Mouse (Mus musculus) urinary bladder, postnatal 36 days (tissue): ENCODE results near the gene Dus2.
"Not testable (repeated sequence)": the region's sequence is repeated elsewhere in the genome, so short reads cannot be mapped to it uniquely, and the experiment has no call there.

Source experiments
- DNase-seq, 2 experiments: peaks; one replicate each; pipeline ENCODE4 v3.0.0; 2022; ENCODE audit warnings: low spot score in 2 of 2, mixed read lengths in 1 of 2

The Dus2 gene

DNA sequence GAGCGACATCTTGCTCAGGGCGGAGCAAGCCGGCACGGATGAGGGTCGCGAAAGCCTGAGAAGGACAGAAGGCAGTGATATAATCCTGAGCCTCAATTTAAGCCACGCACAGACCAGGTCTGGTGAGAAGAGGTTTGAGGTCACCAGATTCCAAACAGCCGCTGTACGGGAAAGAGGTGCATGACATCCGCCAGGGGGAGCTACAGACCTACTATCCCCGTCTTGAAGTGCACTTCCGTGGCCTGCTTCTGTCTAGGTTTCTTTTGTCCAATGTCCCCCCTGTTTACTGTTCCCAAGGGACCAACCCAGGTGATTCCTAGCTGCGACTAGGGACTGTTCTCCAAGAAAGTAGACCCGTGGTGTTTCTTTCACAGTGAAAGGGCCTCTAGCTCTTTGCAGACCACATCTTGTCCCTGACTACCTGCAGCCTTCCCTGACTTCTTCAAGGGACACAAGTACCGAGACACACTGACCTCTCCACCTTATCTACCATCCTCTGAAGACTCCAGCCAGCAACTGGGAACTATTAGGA lies at the start of gene Dus2:
Gene Dus2, plus strand, starts transcription at position 482 of the 532 bp plus-strand sequence.
- peak; percentile 78 to 84 for DNase-seq

DNA sequence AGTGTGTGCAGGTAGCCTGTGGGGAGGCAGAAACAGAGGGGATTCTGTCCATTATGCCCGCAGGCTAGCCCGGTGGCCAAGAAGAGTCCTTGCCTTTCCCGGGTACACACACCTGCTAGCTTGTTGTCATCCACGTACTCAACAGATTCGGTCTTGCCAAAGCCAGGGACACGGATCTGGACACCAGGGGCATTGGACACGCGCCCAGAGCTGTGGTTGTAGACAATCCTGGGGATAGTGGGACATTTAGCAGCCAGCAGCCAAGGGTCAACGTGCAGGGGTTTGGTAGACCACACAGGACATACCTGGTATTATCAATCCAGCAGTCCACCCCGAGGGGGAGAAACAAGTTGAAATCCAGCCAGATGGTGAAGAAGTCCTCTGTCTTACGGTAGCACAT lies 49.1 kb upstream of the Dus2 start:
- no peak for DNase-seq

DNA sequence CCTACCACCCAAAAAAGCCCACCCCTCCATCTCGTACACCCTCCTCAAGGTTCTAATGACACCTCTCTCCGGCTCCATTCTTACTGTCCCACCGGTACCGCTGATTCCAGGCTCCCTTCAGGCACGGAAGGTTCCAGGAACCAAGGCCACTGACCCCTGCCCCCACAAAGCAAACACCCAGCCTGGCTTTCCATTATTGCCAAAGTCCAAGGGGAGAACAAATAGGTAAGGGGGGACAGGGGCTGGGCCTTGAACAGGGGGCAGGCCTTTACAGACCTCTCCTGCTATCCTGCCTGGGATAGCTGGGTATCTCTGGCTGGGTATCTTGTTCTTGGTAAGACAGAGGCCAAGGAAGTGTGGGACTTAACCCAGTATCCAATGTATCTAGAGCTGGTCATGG lies 48.6 kb upstream of the Dus2 start:
- DNase-seq, result no peak

DNA sequence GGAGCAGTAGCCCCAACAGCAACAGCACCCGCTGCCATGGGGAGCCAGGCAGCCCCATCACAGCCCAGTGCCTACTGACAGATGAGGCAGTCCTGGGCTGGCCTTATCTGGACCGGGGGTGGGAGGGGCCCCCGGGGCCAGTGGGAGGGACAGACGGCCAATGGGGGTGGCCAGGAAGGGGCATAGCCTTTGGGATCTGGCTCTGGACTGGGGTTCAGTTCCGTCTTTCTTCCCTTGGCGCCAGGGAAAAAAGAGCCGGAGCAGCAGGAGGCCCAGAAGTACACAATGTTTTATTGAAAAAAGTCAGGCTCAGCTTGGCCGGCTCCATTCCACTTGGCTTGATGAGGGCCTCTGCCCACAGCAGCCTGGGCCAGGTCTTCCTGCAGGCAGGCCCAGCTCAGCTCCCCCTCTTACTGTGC lies 47.8 kb upstream of the Dus2 start, which contains the start of gene Lcat:
Gene Lcat, minus strand, starts transcription at position 62 of the 419 bp plus-strand sequence.
- no peak for DNase-seq

DNA sequence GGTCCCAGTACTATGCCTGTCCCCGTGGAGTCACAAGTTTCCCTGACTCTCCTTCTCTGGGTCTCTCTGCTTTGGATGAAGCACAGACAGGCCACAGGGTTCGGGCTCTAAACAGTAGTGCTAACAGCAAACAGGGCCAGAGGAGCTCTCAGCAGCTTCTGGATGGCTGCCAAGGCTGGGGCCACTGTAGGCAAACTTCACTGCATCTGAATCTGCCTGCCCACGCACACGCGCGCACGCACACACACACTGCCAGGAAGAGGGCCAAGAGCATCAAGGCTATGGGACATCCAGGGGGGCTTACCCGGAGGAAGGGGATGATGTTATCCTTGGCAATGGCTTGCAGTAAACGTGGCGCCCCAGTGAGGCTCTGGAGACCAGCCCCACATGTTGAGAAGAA lies 41.8 kb upstream of the Dus2 start:
- DNase-seq, result no peak

DNA sequence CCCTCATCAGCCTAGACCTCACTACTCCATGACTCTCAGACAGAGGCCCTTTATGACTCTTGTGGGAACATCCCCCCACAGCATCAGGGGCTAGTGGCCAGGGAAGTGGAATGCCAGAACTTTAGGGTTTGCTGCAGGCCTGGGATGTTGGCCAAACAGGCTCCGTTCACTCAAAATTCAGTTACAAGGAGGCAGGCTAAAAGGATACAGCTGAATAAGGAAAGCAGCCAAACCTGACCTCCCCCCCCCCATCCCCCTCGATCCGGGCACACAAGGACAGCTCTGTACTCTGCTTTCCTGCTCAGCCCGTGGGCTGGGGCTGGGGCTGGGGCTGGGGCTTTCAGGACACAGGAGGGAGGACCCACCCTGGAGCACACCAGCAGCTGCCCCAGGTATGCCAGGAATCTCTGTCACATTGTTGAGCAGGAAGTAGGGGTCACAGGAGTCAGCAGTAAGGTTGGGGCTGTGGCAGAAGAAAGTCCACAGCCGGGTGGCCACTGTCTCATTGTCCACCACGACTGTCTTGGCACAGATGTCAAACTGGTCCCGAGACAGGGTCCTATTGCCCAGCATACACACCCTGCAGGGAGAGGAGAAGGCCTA lies 40.0 kb upstream of the Dus2 start:
- no peak for DNase-seq

DNA sequence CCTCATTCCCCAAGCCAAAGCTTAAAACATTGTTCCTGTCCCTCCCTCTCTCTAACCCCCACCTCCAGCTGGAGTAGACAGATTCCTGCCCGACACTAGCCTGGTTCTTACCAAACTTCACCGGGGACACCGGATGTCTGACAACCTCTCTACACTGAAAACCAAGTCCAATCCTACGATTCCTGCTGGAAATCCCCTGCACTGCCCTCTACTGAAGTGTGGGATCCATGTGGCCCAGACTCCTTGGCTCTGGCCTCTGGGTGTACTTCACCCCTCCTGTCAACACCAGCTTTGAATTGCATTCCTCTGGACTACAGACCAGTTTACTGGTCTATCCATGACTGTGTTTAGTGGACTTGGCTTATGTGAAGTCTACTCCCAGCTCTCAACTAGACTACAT lies 34.6 kb upstream of the Dus2 start:
- no peak for DNase-seq

DNA sequence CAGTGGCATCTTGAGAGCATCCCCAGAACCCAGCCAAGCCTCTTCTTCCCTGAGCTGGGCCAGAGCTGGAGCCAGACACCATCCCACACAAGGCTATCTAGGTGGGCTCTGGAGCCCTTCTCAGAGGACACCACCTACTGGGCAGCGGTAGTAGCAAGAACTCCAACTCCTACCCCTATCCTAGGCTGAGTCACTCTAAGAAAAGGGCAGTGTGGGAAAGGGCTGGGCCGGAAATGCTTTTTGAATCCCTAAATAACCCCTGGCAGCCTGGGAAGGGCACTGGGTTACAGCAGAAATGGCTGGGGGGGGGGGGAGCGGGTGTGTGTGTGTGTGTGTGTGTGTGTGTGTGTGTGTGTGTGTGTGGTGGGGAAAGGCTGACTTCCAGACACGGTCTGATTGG lies 33.3 kb upstream of the Dus2 start:
- no peak for DNase-seq

DNA sequence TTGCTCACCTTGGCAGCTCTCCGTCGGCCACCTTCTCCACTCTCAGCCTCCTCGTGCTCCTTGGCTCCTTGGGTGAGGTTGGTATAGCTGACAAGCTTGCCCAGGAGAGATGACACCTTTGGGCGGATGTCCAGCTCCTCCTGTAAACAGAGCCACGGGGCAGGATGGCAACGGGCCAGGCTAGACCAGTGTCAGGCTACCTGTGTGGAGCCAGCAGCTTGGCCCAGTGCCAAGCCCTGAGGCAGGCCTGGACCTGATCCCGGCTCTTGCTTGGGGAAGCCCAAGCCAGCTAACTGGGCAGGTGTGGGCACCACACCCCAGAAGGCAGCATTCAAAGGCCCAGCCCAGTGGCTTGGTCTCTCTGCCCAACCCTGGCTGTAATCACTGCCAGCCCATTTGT lies 31.8 kb upstream of the Dus2 start:
- peak; percentile 89 for DNase-seq

DNA sequence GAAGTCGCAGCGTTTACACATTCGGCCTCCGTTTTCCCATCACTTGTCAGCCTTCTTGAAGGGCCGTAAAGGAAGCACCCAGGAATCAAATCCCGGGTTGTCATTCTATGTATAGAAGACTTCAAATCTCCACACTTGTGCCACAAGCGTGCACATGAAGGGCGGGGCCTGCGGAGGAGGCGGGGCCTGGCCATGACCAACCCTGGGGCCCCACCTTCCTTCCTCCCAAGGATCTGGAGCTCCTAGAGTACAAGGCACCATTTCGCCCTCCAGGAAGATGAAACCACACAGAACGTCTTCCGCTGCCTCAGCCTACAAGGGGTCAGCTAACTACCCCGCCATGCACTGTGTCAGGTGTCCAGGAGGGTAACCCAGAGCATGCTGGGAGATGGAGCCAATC lies 30.0 kb upstream of the Dus2 start:
- no peak for DNase-seq

DNA sequence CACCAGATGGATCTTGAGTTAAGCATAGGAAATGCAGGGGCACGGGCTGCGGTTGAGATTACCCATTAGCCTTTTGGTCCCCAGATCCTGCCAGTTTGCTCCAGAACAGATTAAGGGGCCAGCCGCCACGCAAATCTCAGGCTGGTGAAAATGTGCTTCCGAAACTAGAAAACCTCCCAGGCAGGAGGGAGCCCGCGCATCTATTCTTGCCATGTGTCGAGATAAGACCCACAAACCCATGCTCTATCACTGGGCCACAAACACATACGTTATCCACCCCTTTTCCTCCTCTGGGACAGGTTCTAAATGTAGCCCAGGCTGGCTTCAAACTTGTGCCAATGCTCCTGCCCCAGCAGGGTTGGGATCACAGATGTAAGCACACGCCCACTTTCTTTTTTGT lies 29.6 kb upstream of the Dus2 start:
- no peak for DNase-seq

DNA sequence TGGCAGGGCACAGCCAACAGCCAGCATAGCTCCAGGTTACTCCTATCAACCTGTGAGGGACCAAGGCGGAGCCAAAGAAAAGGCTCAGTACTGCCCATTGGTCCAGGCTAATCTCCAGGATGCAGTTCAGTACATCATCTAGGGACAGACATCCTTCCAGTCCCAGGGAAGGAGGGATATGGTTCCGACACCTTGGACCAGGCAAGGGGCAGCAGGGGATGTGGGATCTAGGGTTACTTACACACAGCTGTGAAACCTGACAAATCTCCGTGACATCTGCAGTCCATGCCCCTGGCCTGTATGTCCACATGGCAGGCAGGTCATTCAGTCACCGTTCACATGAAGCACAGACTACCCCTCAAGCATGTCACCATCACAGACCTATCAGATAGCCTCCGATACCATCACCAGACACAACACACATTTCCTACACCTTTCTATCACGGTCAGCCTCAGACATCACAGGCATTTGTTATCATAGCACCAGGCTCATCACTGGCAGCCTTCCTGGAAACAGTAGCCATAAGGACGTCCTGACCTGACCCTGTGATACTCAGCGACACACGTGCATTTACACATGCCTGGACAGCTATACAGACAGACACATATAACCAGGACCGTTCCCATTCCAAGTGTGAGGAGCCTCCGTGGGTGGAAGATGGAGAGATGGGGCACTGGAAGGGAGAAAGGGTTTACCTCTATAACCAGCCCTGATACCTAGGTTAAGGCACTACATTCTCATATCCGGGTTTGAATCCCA lies 26.5 kb upstream of the Dus2 start:
- DNase-seq, result no peak

DNA sequence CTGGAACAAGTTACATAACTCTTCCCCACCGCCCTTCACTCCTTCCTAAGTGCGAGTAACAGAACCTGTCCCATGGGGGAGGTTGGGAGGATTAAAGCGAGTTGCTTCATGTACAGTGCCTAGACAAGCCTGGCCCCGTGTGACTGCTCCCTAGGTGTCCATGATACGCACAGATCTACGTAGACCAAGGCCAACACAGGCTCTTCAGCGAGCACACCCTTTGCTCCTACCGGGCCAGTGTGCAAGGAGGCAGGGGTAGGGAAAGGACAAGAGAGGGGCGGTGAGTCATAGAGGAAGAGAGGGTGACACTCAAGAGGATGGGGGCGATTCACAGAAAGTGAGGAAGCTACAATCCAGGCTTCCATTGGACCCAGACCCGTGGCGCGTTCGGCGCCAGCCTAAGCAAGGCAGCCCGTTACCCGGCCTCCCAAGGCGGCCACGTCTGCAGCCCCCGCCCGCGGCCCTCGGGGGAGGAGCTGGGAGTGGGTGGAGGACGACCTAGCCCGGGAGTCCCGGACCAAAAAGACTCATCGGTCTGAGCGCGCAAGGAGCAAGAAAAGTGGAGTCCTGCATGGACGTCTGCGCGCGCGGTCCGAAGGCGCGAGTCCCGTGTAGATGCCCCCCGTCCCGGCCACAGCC lies 25.8 kb upstream of the Dus2 start:
- DNase-seq, result peak; percentile 43 to 52

DNA sequence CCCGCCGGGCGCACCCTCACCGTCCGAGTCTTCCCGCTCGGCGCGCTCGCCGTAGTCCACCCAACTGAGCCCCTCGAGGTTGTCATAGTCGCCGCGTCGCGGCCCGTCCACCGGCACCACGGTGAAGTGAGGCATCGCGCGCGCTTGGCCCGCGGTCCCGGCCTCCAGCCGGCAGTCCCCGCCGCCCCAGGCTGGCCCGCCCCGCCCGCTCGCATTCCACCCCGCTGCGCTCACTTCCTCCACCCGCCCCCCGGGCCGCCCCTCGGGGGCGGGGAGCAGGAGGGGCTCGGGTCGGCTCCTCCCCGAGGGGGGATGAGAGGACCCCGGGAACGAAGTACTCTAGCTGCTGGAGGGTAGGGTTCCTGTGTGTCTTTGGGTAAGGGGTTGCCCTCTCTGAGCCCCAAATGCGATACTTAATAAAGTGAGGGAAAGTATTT lies 25.2 kb upstream of the Dus2 start, which contains the start of gene Slc12a4:
Gene Slc12a4, minus strand, starts transcription at position 193 of the 437 bp plus-strand sequence.
- peak; percentile 65 to 72 for DNase-seq

DNA sequence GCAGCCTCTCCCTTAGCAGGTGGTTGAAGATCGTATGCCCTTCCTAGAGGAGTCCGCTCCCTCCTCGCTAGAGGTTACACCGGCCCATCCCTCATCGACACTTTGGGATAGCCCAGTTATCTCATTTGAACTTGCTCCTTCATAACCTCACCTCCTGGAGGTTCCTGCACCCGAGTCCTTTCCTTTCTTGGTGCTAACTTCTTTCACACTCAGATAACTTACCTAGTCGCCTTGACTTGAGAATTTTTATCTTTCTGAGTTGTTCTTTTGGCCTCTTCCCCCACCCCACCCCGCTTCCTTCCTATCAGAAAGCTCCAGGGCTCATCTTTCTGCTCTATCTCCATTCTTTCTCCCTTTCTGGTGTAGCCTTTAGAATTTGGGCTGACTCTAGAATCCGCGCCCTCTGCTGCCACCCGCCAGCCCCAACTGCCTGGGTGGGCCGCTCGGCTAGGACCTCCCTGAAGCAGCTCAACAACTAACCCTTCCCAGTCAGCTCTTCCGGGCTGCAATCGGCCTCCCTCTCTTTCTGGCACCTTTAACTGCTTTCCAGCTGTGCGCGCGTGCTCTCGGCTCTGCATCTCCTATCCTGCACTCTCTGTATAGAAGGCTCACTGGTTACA lies 24.3 kb upstream of the Dus2 start:
- DNase-seq, result peak in 1 of 2 experiments; percentile 40

DNA sequence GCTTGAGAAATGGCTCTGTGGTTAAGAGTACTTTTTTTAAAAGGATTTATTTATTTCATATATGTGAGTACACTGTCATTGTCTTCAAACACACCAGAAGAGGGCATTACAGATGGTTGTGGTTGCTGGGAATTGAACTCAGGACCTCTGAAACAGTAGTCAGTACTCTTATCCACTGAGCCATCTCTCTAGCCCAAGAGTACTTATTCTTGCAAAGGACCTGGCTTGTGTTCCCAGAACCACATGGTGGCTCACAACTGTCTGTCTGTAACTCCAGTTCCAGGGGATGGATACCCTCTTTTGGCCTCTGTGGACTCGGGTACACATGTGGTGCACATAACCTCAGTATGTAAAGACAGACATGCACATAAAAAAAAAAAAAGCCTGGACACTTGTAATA lies 21.8 kb upstream of the Dus2 start:
- DNase-seq, result no peak

DNA sequence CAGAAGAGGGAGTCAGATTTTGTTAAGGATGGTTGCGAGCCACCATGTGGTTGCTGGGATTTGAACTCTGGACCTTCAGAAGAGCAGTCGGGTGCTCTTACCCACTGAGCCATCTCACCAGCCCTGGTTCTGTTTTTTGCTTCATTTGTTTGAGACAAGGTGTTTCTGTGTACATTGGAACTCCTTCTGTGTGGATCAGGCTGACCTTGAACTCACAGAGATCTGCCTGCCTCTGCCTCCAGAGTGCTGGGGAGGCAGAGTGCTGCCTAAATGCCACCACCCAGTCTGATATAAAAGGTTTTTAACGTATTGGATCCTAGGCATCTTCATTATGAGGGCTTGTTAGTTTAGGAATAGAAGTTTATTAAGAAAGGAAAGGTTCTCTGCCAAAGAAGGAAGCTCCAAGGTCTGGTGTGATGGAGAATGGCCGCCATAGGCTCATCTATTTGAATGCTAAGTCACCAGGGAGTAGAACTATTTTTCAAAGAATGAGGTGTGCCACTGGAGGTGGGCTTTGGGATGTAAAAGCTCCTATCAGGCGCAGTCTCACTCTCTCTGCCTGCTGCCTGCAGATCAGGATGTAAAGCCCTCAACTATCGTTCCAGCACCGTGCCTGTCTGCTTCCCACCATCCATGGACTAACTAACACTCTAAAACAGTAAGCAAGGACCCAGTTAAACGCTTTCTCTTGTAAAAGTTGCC lies 20.0 kb upstream of the Dus2 start:
- no peak for DNase-seq

DNA sequence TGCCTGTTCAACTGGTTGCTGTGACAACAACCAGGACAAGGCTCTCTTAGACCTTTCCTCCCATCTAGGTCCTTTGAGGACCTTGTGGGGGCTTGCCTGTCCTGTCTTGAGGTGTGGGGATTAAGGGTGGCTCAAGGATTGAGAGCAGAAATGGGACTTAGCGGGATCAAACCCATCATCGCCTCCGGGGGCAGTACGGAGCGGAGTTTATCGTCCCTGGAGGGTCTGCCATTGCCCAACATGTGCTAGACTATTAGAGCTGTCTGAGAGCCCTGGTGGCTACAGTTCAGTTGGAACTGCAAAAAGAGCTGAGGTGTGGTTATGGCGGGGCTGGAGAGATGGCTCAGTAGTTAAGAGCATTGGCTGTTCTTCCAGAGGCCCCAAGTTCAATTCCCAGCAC lies 15.8 kb upstream of the Dus2 start:
- DNase-seq, result no peak

DNA sequence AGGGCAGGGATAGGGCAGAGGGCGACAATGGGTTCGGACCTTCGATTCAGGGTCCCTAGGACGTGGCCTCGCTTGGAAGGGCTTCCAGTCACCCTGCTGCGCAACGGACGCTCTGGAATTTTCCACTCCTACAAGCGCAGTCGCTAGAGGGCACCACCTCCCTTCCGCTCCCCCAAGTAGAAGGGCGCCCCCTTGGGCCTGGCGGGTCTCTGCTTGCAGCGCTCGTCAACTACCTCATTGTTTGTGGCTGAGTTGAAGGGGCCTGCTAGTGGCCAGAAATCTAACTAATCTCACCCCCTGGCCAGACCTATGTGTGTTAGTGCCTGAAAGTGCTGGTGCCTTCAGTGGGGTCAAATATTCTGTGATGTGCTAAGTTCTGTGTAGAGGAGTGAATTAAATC lies 11.8 kb upstream of the Dus2 start, which contains the start of gene Dpep3:
Gene Dpep3, minus strand, starts transcription at position 105 of the 400 bp plus-strand sequence.
- no peak for DNase-seq

DNA sequence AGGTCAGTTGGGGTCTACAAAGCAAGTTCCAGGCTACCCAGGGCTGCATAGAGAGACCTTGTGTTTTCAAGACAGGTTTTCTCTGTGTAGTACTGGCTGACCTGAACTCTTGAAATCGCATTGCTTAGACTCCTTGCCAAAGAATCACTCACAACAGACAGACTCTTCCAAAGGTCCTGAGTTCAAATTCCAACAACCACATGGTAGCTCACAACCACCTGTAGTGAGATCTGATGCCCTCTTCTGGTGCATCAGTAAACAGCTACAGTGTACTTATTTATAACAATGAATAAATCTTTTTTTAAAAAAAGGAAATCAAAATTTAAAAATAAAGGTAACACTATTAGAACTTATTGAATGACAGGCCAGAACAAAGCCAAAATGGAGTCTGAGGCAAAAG lies 10.0 kb upstream of the Dus2 start:
- no peak for DNase-seq

DNA sequence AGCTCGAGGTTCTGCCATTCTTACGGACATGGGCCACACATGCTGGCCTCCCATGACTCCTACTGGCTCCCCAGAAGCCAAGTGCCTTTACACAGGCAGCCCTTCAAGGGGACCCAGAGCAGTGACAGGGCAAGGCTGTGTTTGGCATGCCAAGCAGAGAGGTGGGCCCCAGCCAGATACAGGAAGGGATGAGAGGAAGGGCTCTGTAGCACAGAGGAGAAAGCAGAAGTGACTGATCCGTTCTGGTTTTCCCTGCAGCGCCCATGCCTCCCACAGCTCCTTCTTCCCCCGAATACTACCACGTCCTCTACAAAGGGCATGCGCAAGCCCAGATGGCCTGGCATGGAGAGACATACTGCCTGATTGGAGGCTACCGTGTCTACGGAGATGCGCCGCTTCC lies 7.7 kb upstream of the Dus2 start:
- not testable (repeated sequence) for DNase-seq
